Mouse (Mus musculus) megakaryocyte, embryonic 14.5 days (primary cell): ENCODE measurements around the gene Ccl26. TPM values are rescaled to one million over a fixed set of nuclear protein-coding genes. Genes with fewer than 3 reads are reported as not detected.

Experiments
- H3K27me3 ChIP-seq: replicated peaks from 2 replicates; pipeline ENCODE3; 2012; ENCODE audit warnings: inconsistent platforms
- H3K36me3 ChIP-seq: replicated peaks from 2 replicates; pipeline ENCODE3; 2012; ENCODE audit warnings: low read length, inconsistent platforms, mixed read lengths
- H3K4me1 ChIP-seq: 2 replicates; pipeline ENCODE4 v1.6.1; 2012; ENCODE audit warnings: inconsistent platforms
- H3K4me3 ChIP-seq: replicated peaks from 2 replicates; pipeline ENCODE3; 2012; ENCODE audit warnings: moderate library complexity, mild to moderate bottlenecking, inconsistent platforms
- H3K9me3 ChIP-seq: 2 replicates; pipeline ENCODE4 v1.6.1; 2012; ENCODE audit warnings: inconsistent platforms
- FLI1 ChIP-seq: IDR thresholded peaks from 2 replicates; pipeline ENCODE4 v1.6.1; 2012; ENCODE audit warnings: low read length, inconsistent platforms, mixed read lengths
- GATA1 ChIP-seq: IDR thresholded peaks from 3 replicates; pipeline ENCODE4 v1.6.1; 2012; ENCODE audit warnings: mixed read lengths, low read length, inconsistent platforms, borderline replicate concordance
- polyA plus RNA-seq: library from polyadenylated mRNA; stranded (reverse); fragments of >175 nt; gene quantifications from 2 replicates; pipeline ENCODE4 v1.2.3, GENCODE M21; 2012; ENCODE audit warnings: low replicate concordance; ENCODE audit not compliant: insufficient read depth

Ccl26 gene
- polyA plus RNA-seq, 1 experiment: not detected

DNA sequence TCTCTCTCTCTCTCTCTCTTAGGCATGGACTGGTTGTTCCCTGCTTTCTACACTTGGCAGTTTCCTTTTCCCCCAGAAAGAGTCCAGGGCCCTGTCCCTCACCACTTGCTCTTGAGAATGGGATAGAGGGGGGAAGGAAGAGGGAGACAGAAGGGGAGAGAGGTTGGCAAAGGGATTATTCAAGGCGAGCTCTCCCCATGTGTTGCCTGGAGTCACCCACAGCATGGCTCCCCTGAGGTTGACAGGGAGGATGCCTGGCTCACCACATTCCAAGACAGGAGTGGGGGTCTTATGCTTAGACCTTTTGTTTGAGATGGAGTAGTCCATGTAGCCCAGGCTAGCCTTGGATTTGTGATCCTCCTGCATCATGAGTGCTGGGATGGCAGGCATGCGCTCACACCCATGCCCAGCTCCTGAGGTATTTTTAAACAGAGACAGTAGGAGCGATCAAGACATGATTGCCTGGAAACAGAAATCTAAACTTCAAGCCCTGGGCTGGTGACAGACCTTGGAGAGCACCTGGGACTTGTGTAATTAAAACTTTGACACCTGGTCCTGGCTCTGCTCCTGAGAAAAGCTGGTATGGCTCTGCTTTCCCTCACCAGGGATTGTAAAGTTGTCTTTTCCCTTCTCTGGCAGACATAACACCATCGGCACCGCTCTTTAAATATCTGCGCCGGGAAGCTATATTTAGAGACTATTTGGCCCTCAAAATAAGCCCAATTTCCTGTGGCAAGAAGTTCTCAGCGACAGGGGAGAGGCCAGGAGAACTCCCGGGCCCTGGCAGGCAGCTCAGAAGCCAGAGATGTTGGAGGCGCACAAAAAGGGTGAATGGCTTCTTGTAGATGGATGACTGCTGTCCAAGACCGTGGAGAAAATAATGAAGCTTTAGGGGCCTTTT is 38.5 kb downstream of the Ccl26 start:
- Histone ChIP-seq H3K27me3 (no peaks in the 10 kb centered on the region), H3K4me1 (peaks cover 55% of the 10 kb centered on the region), H3K9me3 (peaks cover 8% of the 10 kb centered on the region), H3K36me3 (peaks cover 5% of the 10 kb centered on the region), H3K4me3 (peak overlapping the region; percentile 71)
- no peak for TF ChIP-seq GATA1
- TF ChIP-seq FLI1: no peak

DNA sequence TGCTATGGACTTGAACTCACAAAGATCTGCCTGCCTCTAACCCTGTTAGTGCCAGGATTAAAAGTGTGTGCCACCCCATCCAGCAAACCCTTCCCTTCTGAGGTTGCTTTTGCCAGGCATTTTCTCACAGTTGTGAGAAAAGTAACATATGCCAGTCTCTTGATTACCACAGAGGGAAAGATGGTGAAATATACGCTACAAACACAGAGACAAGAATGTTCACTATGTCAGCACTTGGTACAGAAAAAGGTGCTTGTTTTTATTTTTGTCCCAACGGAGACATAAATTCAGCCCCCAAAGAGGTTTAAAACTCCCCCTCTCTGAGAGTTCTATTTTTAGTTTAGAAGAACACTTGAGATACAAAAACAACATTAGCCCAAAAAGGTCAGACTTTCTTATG is 39.3 kb downstream of the Ccl26 start:
- H3K36me3 ChIP-seq: peaks cover 5% of the 10 kb centered on the region
- TF ChIP-seq GATA1 (no peak), FLI1 (no peak)
- H3K4me1 ChIP-seq: peaks cover 52% of the 10 kb centered on the region
- H3K9me3 ChIP-seq: peaks cover 8% of the 10 kb centered on the region
- H3K4me3 ChIP-seq: no peak overlapping the region
- H3K27me3 ChIP-seq: no peaks in the 10 kb centered on the region

DNA sequence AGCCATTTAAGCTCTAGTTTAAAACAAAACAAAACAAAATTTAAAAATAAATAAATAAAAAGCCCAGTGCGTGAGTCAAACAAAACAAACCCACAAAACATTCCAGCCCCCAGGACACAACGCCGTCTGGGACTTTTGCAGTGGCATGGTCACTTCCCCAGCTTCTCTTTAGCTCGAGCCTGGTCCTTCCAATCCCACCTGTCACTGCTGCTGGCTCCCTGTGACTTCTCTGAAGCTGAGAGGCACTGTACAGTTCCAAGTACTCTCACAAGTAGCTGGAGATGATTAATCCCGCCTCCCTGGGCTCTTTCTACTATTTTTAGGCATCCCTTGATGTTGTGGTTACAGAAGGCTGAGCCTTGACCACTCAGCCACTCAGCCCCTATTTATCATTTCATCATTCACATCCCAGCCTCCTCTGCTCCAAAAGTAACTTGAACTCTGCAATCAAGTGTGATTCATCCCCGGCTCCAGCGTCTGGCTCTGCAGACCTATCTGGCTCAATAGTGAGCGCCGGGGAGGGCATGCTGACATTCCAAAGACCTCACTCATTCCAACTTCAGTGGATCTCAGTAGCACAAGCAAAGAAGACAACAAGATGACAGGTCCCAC is 41.2 kb downstream of the Ccl26 start:
- H3K4me1 ChIP-seq: peaks cover 48% of the 10 kb centered on the region
- H3K36me3 ChIP-seq: peaks cover 5% of the 10 kb centered on the region
- H3K27me3 ChIP-seq: no peaks in the 10 kb centered on the region
- peaks cover 11% of the 10 kb centered on the region for H3K9me3 ChIP-seq
- H3K4me3 ChIP-seq: no peak overlapping the region
- no peak for TF ChIP-seq FLI1

DNA sequence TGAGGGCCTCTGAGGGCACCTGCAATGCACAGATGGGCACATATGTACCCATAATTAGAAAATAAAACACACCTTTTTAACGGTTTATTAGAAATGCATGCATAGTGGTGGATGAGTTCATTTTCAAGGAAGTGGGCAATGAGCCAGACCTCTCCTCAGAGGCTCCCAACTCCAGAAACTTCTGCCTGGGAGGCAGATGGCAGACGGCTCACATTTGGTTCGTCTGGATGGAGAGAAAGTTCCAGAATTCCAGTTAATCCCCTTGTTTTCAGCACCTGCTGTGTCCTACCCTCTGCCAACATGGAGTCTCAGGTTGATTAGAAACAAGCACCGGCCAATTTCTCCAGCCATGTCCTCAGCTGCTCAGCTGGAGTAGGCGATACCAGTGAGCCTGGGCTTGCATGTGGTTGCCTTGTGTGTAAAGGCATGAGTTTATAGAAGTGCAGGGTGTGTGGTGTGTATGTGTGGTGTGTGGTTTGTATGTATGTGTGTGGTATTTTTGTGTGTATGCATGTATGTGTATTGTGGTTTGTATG is 46.0 kb downstream of the Ccl26 start:
- H3K27me3 ChIP-seq: peaks cover 5% of the 10 kb centered on the region
- peaks cover 9% of the 10 kb centered on the region for H3K36me3 ChIP-seq
- peaks cover 9% of the 10 kb centered on the region for H3K4me1 ChIP-seq
- TF ChIP-seq GATA1 (no peak), FLI1 (no peak)
- no peak overlapping the region for H3K4me3 ChIP-seq
- peaks cover 32% of the 10 kb centered on the region for H3K9me3 ChIP-seq

DNA sequence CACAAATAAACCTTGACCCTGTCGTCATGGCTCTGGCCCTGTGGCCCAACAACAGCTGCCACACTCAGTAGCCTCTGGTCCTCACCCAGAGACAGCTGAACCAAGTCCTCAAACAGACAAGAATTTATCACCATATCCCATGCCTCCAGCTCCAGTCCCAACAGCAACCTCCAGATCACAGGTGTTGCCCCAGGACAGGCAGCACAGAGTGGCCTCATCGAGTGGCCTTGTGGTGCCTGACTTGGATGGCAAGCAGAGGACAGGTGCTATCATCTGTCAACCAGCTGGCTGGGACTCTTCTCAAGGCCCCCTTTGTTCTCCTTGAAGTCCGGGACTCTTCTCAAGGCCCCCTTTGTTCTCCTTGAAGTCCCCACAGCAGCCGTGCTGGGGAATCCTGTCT is 50.2 kb downstream of the Ccl26 start:
- H3K4me3 ChIP-seq: no peak overlapping the region
- H3K9me3 ChIP-seq: peaks cover 32% of the 10 kb centered on the region
- no peak for TF ChIP-seq GATA1
- TF ChIP-seq FLI1: no peak
- H3K4me1 ChIP-seq: no peaks in the 10 kb centered on the region
- H3K27me3 ChIP-seq: peaks cover 5% of the 10 kb centered on the region
- peaks cover 9% of the 10 kb centered on the region for H3K36me3 ChIP-seq

DNA sequence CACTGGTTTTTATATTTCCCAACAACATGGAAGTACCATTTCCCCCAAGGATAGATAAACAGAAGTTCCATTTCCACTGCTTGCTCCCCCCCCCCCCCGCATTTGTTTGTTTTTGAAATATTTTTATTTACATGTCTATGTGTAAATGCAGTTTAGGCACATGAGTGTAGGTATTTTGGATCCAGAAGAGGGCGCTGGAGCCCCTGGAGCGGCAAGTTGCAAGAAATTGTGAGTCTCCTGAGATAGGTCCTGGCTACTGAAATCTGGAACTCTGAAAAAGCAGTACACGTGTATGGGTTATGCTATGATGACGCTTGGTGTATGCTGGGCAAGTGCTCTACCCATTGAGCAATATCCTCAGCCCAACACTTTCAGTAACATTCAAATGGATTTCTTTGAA is 52.3 kb downstream of the Ccl26 start:
- Histone ChIP-seq H3K9me3 (peaks cover 22% of the 10 kb centered on the region), H3K36me3 (peaks cover 8% of the 10 kb centered on the region), H3K4me3 (no peak overlapping the region), H3K4me1 (no peaks in the 10 kb centered on the region), H3K27me3 (peaks cover 5% of the 10 kb centered on the region)
- TF ChIP-seq FLI1 (no peak), GATA1 (no peak)

Other genes starting within 250 kb of the Ccl26 start
- gene Fkbp6, start 213.5 kb downstream of the Ccl26 start, polyA plus RNA-seq: not detected in 2 replicates
- not detected in 2 replicates for gene Trim50, start 210.3 kb downstream of the Ccl26 start, polyA plus RNA-seq
- gene Nsun5, start 193.6 kb downstream of the Ccl26 start, polyA plus RNA-seq: 6.4 and 14.7 TPM in 2 replicates
- gene Pom121, start 169.0 kb downstream of the Ccl26 start, polyA plus RNA-seq: 36.0 and 90.7 TPM in 2 replicates
- gene Hip1, start 18.4 kb downstream of the Ccl26 start, polyA plus RNA-seq: 0.51 TPM in 1 of 2 replicates, not detected in the other
- gene Ccl24, start 9.5 kb upstream of the Ccl26 start, polyA plus RNA-seq: not detected in 2 replicates
- 12.9 and 48.0 TPM in 2 replicates for gene Rhbdd2, start 69.0 kb upstream of the Ccl26 start, polyA plus RNA-seq
- 112 and 330 TPM in 2 replicates for gene Por, start 106.5 kb upstream of the Ccl26 start, polyA plus RNA-seq
- 13.5 and 55.6 TPM in 2 replicates for gene Tmem120a, start 180.9 kb upstream of the Ccl26 start, polyA plus RNA-seq
- not detected in 2 replicates for gene Styxl1, start 214.8 kb upstream of the Ccl26 start, polyA plus RNA-seq
- 386 and 408 TPM in 2 replicates for gene Mdh2, start 214.9 kb upstream of the Ccl26 start, polyA plus RNA-seq
- 0.13 and 1.9 TPM in 2 replicates for gene Srrm3, start 243.3 kb upstream of the Ccl26 start, polyA plus RNA-seq